Mouse (Mus musculus): ENCODE results near the gene Ep300. TPM values are rescaled to one million over a fixed set of nuclear protein-coding genes. Genes with fewer than 3 reads are reported as not detected.
A peak's percentile ranks its signal among the peaks of the same experiment; 100 is the strongest.

Ep300 gene
- total RNA-seq (2012; rRNA removed) (11.6 and 13.4 TPM in 2 replicates), polyA plus RNA-seq (2012; ENCODE audit: insufficient read depth in 1 of 2, insufficient read length in 2 of 2, low read depth in 1 of 2, low replicate concordance in 2 of 2, missing spikeins in 1 of 2) (10 to 100 TPM; 32.3 to 45.2 TPM)

- H3K9ac ChIP-seq (ENCODE audit: control insufficient read depth, low read depth, low read length, poor library complexity, severe bottlenecking) = peak within 1 kb of the TSS; percentile 100
- H3K9me3 ChIP-seq (replicated peaks; ENCODE audit: insufficient read depth, low read length) = no peaks in the 10 kb centered on the region
- DNase-seq (ENCODE audit: low read depth, low spot score) = peak; percentile 98
- peaks cover 44% of the 10 kb centered on the region for H3K79me2 ChIP-seq (ENCODE audit: control insufficient read depth, insufficient read depth, low read length, poor library complexity)
- H3K27ac ChIP-seq (ENCODE audit: control insufficient read depth, low read depth, low read length) = peak within 1 kb of the TSS; percentile 89
- peaks cover 4 to 8% of the 10 kb centered on the region in 2 experiments; a peak in 2 of 4 replicates for H3K4me1 ChIP-seq (ENCODE audit: control insufficient read depth in 1 of 2, insufficient read depth in 2 of 2, low read length in 2 of 2)
- H3K4me3 ChIP-seq (ENCODE audit: control insufficient read depth in 1 of 2, insufficient read depth in 1 of 2, low read depth in 2 of 2, low read length in 2 of 2) = peak within 1 kb of the TSS; percentile 94 to 97
- no peaks in the 10 kb centered on the region for H3K27me3 ChIP-seq (ENCODE audit: control insufficient read depth in 1 of 2, insufficient read depth in 2 of 2, low read length in 2 of 2)
- H3K36me3 ChIP-seq (ENCODE audit: control insufficient read depth in 1 of 2, insufficient read depth in 2 of 2, low read length in 2 of 2) = peaks cover 0 to 30% of the 10 kb centered on the region in 2 experiments; a peak in 3 of 4 replicates
- peak; percentile 69 for TF ChIP-seq USF1 (IDR thresholded peaks at IDR 0.05; ENCODE audit: low read depth, low read length)
- TF ChIP-seq SIN3A (IDR thresholded peaks at IDR 0.05; ENCODE audit: low read length) = peak; percentile 78
- TF ChIP-seq RAD21 (IDR thresholded peaks at IDR 0.05; ENCODE audit: low read depth, low read length) = no peak
- TF ChIP-seq E2F4 (IDR thresholded peaks at IDR 0.05; ENCODE audit: borderline replicate concordance, low read depth, low read length) = no peak
- TF ChIP-seq CHD1 (IDR thresholded peaks at IDR 0.05; ENCODE audit: low read depth, low read length) = no peak; the same call in 1 of the 2 replicates
- no peak for TF ChIP-seq BHLHE40 (IDR thresholded peaks at IDR 0.05; ENCODE audit: borderline replicate concordance, low read depth, low read length)
- no peak for TF ChIP-seq MYC (IDR thresholded peaks at IDR 0.05; ENCODE audit: low read depth, low read length)
- no peak for TF ChIP-seq JUND (IDR thresholded peaks at IDR 0.05; ENCODE audit: low read depth, low read length)
- no peak for TF ChIP-seq MAX (IDR thresholded peaks at IDR 0.05; ENCODE audit: low read length)
- TF ChIP-seq POLR2AphosphoS2 (IDR thresholded peaks at IDR 0.05; ENCODE audit: low read length) = peak; percentile 63; the same call in 1 of the 2 replicates
- TF ChIP-seq CTCF (IDR thresholded peaks at IDR 0.05 in 2 of 3, conservative IDR thresholded peaks at IDR 0.05 in 1 of 3; ENCODE audit: control insufficient read depth in 1 of 3, insufficient read depth in 1 of 3, low read depth in 2 of 3, low read length in 3 of 3, poor library complexity in 1 of 3, severe bottlenecking in 1 of 3) = 0 out of 6 replicates have a peak, but pooled peaks of 1 of the 3 experiments have one; percentile 2
- no peak for TF ChIP-seq TBP (IDR thresholded peaks at IDR 0.05; ENCODE audit: low read depth, low read length)
- no peak for TF ChIP-seq ETS1 (IDR thresholded peaks at IDR 0.05; ENCODE audit: low read depth, low read length)
- TF ChIP-seq MXI1 (IDR thresholded peaks at IDR 0.05; ENCODE audit: low read depth, low read length) = no peak
- no peak for TF ChIP-seq MAFK (IDR thresholded peaks at IDR 0.05; ENCODE audit: borderline replicate concordance, low read depth, low read length)
- TF ChIP-seq USF2 (IDR thresholded peaks at IDR 0.05; ENCODE audit: borderline replicate concordance in 1 of 2, insufficient read depth in 1 of 2, low read depth in 1 of 2, low read length in 2 of 2) = no peak
- TF ChIP-seq CHD2 (IDR thresholded peaks at IDR 0.05; ENCODE audit: low read length) = no peak
- TF ChIP-seq ZNF384 (IDR thresholded peaks at IDR 0.05; ENCODE audit: low read depth, low read length) = no peak
- TF ChIP-seq EP300 (IDR thresholded peaks at IDR 0.05; ENCODE audit: low read depth in 1 of 2, low read length in 2 of 2) = peak in 1 of 2 experiments; percentile 3; a peak in 1 of 4 replicates
- no peak for TF ChIP-seq ZKSCAN1 (IDR thresholded peaks at IDR 0.05; ENCODE audit: low read depth, low read length)
- TF ChIP-seq MAZ (IDR thresholded peaks at IDR 0.05; ENCODE audit: low read depth, low read length) = peak; percentile 97
- TF ChIP-seq GABPA (IDR thresholded peaks at IDR 0.05; ENCODE audit: low read depth, low read length) = no peak
- TF ChIP-seq MYB (IDR thresholded peaks at IDR 0.05; ENCODE audit: low read depth, low read length) = no peak
- TF ChIP-seq GATA1 (IDR thresholded peaks at IDR 0.05; ENCODE audit: low read depth, low read length) = no peak
- peak; percentile 62; the same call in 1 of the 2 replicates for TF ChIP-seq ZMIZ1 (IDR thresholded peaks at IDR 0.05; ENCODE audit: low read depth, low read length)
- no peak for TF ChIP-seq TAL1 (IDR thresholded peaks at IDR 0.05; ENCODE audit: low read length)
- TF ChIP-seq ELF1 (IDR thresholded peaks at IDR 0.05; ENCODE audit: low read depth, low read length) = peak; percentile 96
- peak; percentile 76 for TF ChIP-seq HCFC1 (IDR thresholded peaks at IDR 0.05; ENCODE audit: low read depth, low read length)
- no peak for TF ChIP-seq KAT2A (conservative IDR thresholded peaks at IDR 0.05; ENCODE audit: low read depth, low read length)
- no peak for TF ChIP-seq SMC3 (IDR thresholded peaks at IDR 0.05; ENCODE audit: low read depth, low read length)
- no peak for TF ChIP-seq POLR2AphosphoS5 (IDR thresholded peaks at IDR 0.05; ENCODE audit: borderline replicate concordance, low read depth, low read length)
- peak in 1 of 2 experiments; percentile 68 for TF ChIP-seq POLR2A (IDR thresholded peaks at IDR 0.05; ENCODE audit: control insufficient read depth in 1 of 2, insufficient read depth in 1 of 2, low read depth in 1 of 2, low read length in 2 of 2, poor library complexity in 1 of 2)
- TF ChIP-seq TCF12 (IDR thresholded peaks at IDR 0.05; ENCODE audit: low read depth, low read length) = peak; percentile 22; the same call in 1 of the 2 replicates
- no peak for TF ChIP-seq MEF2A (IDR thresholded peaks at IDR 0.05; ENCODE audit: extremely low read depth, insufficient replicate concordance, low read depth, low read length, poor library complexity, severe bottlenecking)
- TF ChIP-seq UBTF (IDR thresholded peaks at IDR 0.05; ENCODE audit: borderline replicate concordance, insufficient read depth, low read depth, low read length) = no peak
Observed at GRCm38 (mm10) chr15:81584913-81585745, at the start of gene Ep300. Gene Ep300, plus strand, starts transcription at chr15:81585351.
